ENCODE assay signal across 8 mouse cellular contexts in genomic region chr7:109518036-109518681, GRCm38 (mm10). TPM values are rescaled to one million over a fixed set of nuclear protein-coding genes. Genes with fewer than 3 reads are reported as not detected.
DNase-seq lines count a peak whose midpoint lies in the region; ATAC-seq and TF ChIP-seq lines count a peak whose summit lies in the region.

No protein-coding gene starts in this region.

- H3K9me3 ChIP-seq in kidney, embryonic 16.5 days (ENCODE audit: low read length) = no peaks in the 10 kb centered on the region
- no peaks in the 10 kb centered on the region for H3K9me3 ChIP-seq in forebrain, embryonic 13.5 days (replicated peaks)
- H3K9me3 ChIP-seq in liver, embryonic 14.5 days (ENCODE audit: control insufficient read depth, low read length) = no peaks in the 10 kb centered on the region

- intact Hi-C loops in gastrocnemius, postnatal 14 days (cut with DNase I; ENCODE audit: low total_unique reads) = no loop called here

- peak overlapping the region; percentile 99 for H3K27ac ChIP-seq in kidney, embryonic 16.5 days (ENCODE audit: low read length)
- peak overlapping the region; percentile 96 for H3K27ac ChIP-seq in forebrain, embryonic 13.5 days
- peak overlapping the region; percentile 99 for H3K27ac ChIP-seq in liver, embryonic 14.5 days

- TF ChIP-seq EP300 in liver, embryonic 14.5 days (IDR thresholded peaks at IDR 0.05; ENCODE audit: low read depth) = no peak

- peak overlapping the region; percentile 98 for H3K4me3 ChIP-seq in kidney, embryonic 16.5 days (ENCODE audit: low read length)
- H3K4me3 ChIP-seq in forebrain, embryonic 13.5 days = peak overlapping the region; percentile 94
- peak overlapping the region; percentile 85 to 95 for H3K4me3 ChIP-seq in liver, embryonic 14.5 days (ENCODE audit: insufficient read depth in 1 of 2, low read depth in 2 of 2, low read length in 2 of 2)

- H3K9ac ChIP-seq in kidney, embryonic 16.5 days (replicated peaks; ENCODE audit: low read length) = peak overlapping the region; percentile 80
- H3K9ac ChIP-seq in forebrain, embryonic 13.5 days = peak overlapping the region; percentile 73
- peak overlapping the region; percentile 94 for H3K9ac ChIP-seq in liver, embryonic 14.5 days (replicated peaks)

- DNase-seq in kidney, adult 18-20 months = no peak
- peak; percentile 58 for DNase-seq in NIH3T3 (ENCODE audit: low read depth)
- peak; percentile 58 to 62 (median 60) for DNase-seq in liver, embryonic 14.5 days (ENCODE audit: low read depth in 3 of 3, low spot score in 3 of 3)
- peak; percentile 29 for DNase-seq in yolk sac, embryonic 10.5 days (ENCODE audit: low spot score)
- no peak for DNase-seq in urinary bladder, postnatal 10 days (ENCODE audit: low spot score)
- no peak for DNase-seq in gastrocnemius, postnatal 14 days

- 18% methylated on average over 10 of the region's 10 CpGs for WGBS in kidney, embryonic 16.5 days
- WGBS in forebrain, embryonic 13.5 days = 20% methylated on average over 10 of the region's 10 CpGs
- 7% methylated on average over 10 of the region's 10 CpGs for WGBS in liver, embryonic 14.5 days (ENCODE audit: insufficient replicate concordance)

- H3K36me3 ChIP-seq in kidney, embryonic 16.5 days (ENCODE audit: insufficient read depth, low read length) = peaks cover 29% of the 10 kb centered on the region
- H3K36me3 ChIP-seq in forebrain, embryonic 13.5 days (ENCODE audit: poor library complexity, severe bottlenecking) = peaks cover 27% of the 10 kb centered on the region
- H3K36me3 ChIP-seq in liver, embryonic 14.5 days (replicated peaks; ENCODE audit: control insufficient read depth, insufficient read depth, low read depth) = peaks cover 30% of the 10 kb centered on the region

- no peaks in the 10 kb centered on the region for H3K27me3 ChIP-seq in kidney, embryonic 16.5 days (ENCODE audit: insufficient read depth, low read length)
- H3K27me3 ChIP-seq in forebrain, embryonic 13.5 days = no peaks in the 10 kb centered on the region
- H3K27me3 ChIP-seq in liver, embryonic 14.5 days (ENCODE audit: control insufficient read depth, insufficient read depth, low read length) = no peaks in the 10 kb centered on the region

- TF ChIP-seq CTCF in liver, embryonic 14.5 days (IDR thresholded peaks at IDR 0.05; ENCODE audit: low read depth) = no peak

- peaks cover 25% of the 10 kb centered on the region for H3K4me1 ChIP-seq in kidney, embryonic 16.5 days (ENCODE audit: insufficient read depth, low read length)
- peaks cover 31% of the 10 kb centered on the region for H3K4me1 ChIP-seq in forebrain, embryonic 13.5 days
- H3K4me1 ChIP-seq in liver, embryonic 14.5 days (replicated peaks; ENCODE audit: control insufficient read depth in 2 of 2, insufficient read depth in 2 of 2, low read length in 1 of 2) = peaks cover 17 to 19% of the 10 kb centered on the region in 2 experiments

- no peak for ATAC-seq in kidney, embryonic 16.5 days (ENCODE audit: low FRiP score, low TSS enrichment)
- no peak for ATAC-seq in forebrain, embryonic 13.5 days
- ATAC-seq in liver, embryonic 14.5 days (ENCODE audit: insufficient read depth) = peak; percentile 40

- peak overlapping the region; percentile 67 for H3K4me2 ChIP-seq in kidney, embryonic 16.5 days (replicated peaks; ENCODE audit: low read depth, low read length)
- H3K4me2 ChIP-seq in forebrain, embryonic 13.5 days = peak overlapping the region; percentile 91
- H3K4me2 ChIP-seq in liver, embryonic 14.5 days (ENCODE audit: low read depth) = peak overlapping the region; percentile 96

RNA-seq across cellular contexts. Expression of gene Rpl27a, which starts 0.8 kb away (rescaled TPM):
- 122 and 129 TPM in 2 replicates for polyA plus RNA-seq in kidney, embryonic 16.5 days (2015; fragmentation: Nextera tagmentation; extraction: Ambion mirVana)
- polyA plus RNA-seq in forebrain, embryonic 13.5 days (2015; fragmentation: Nextera tagmentation; extraction: Ambion mirVana) = 106 TPM in 2 replicates
- 389 and 486 TPM in 2 replicates for polyA plus RNA-seq in liver, embryonic 14.5 days (2012; rRNA removed)
- 93.6 and 94.5 TPM in 2 replicates for polyA plus RNA-seq in liver, embryonic 14.5 days (2014; fragmentation: Nextera tagmentation; extraction: Ambion mirVana)
- 100 to 1,000 TPM; 105 to 116 TPM for total RNA-seq in gastrocnemius, postnatal 14 days (2021)

RNA-seq across cellular contexts. Expression of gene Trim66, which starts 10.2 kb away (rescaled TPM):
- 0.03 TPM in 1 of 2 replicates, not detected in the other for polyA plus RNA-seq in kidney, embryonic 16.5 days (2015; fragmentation: Nextera tagmentation; extraction: Ambion mirVana)
- polyA plus RNA-seq in forebrain, embryonic 13.5 days (2015; fragmentation: Nextera tagmentation; extraction: Ambion mirVana) = 0.34 and 0.46 TPM in 2 replicates
- 0.03 TPM in 2 replicates for polyA plus RNA-seq in liver, embryonic 14.5 days (2012; rRNA removed)
- 0.03 TPM in 1 of 2 replicates, not detected in the other for polyA plus RNA-seq in liver, embryonic 14.5 days (2014; fragmentation: Nextera tagmentation; extraction: Ambion mirVana)
- total RNA-seq in gastrocnemius, postnatal 14 days (2021) = under 1 TPM; 0.18 to 0.20 TPM

Comparison
In these comparisons a context has a peak if more than half of its experiments do, and no peak if none do; other contexts are left out.
1. DNase-seq: peak in NIH3T3 (single experiment), liver, embryonic 14.5 days (3 of 3) and yolk sac, embryonic 10.5 days (single experiment); none in kidney, adult 18-20 months (single experiment), urinary bladder, postnatal 10 days (single experiment) and gastrocnemius, postnatal 14 days (single experiment).
2. Peak in every context shown above with its lines, with median percentiles within 50 percentile points of each other: H3K27ac ChIP-seq, H3K4me2 ChIP-seq, H3K4me3 ChIP-seq and H3K9ac ChIP-seq.